Mouse (Mus musculus): ENCODE data around the gene Naglu.

DNA sequence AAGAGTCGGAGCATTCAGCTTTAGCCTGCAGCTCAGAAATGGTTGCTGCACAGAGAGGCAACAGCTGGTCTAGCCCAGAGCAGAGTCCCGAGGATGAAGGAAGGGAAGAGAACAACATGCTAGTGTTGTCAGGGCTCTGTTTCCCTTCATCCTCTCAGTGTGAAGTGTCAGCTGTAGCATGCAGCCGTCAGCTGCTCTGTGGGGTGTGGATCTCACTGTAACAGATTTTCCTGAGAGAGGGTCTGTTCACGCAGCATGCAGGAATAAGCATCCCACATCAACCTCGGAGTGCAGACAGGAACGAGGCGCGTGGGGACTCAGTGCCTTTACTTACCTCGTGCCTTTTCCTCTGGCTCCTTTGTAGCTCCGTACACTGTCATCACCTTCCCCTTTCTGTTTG, 32.0 kb upstream of the Naglu start:
- no peak for TF ChIP-seq POLR2A (IDR thresholded peaks at IDR 0.05; ENCODE audit: borderline replicate concordance, insufficient read depth, low read length)
- TF ChIP-seq CTCF (IDR thresholded peaks at IDR 0.05; ENCODE audit: borderline replicate concordance, insufficient read depth, low read depth, low read length): no peak
